Mouse (Mus musculus): ENCODE measurements around the gene Atp8a1. TPM values are rescaled to one million over a fixed set of nuclear protein-coding genes. Genes with fewer than 3 reads are reported as not detected.
A peak's percentile ranks its signal among the peaks of the same experiment; 100 is the strongest.
"Not testable (repeated sequence)": the region's sequence is repeated elsewhere in the genome, so short reads cannot be mapped to it uniquely, and the experiment has no call there.

The Atp8a1 gene
- polyA plus RNA-seq, 2 experiments from 2014 or later = 10.6 to 12.2 TPM

- ATAC-seq = peak; percentile 60
Observed at GRCm38 (mm10) chr5:67826278-67826677, 21.0 kb downstream of the Atp8a1 start.

GRCm38 (mm10) chr5:67824600-67824999 is 22.6 kb downstream of the Atp8a1 start:
- ATAC-seq = no peak

GRCm38 (mm10) chr5:67823771-67824170 is 23.5 kb downstream of the Atp8a1 start:
- no peak for ATAC-seq

- ATAC-seq = no peak
Observed at GRCm38 (mm10) chr5:67822619-67823018, 24.6 kb downstream of the Atp8a1 start.

- ATAC-seq = peak; percentile 18
Observed at GRCm38 (mm10) chr5:67821987-67822401, 25.2 kb downstream of the Atp8a1 start.

- peak; percentile 78 for ATAC-seq
Observed at GRCm38 (mm10) chr5:67821185-67821584, 26.0 kb downstream of the Atp8a1 start.

- ATAC-seq = no peak
Observed at GRCm38 (mm10) chr5:67819451-67819850, 27.8 kb downstream of the Atp8a1 start.

GRCm38 (mm10) chr5:67815572-67816325 is 31.5 kb downstream of the Atp8a1 start:
- ATAC-seq = no peak

GRCm38 (mm10) chr5:67815060-67815459 is 32.2 kb downstream of the Atp8a1 start:
- not testable (repeated sequence) for ATAC-seq

- ATAC-seq = no peak
Observed at GRCm38 (mm10) chr5:67814437-67814965, 32.7 kb downstream of the Atp8a1 start.

GRCm38 (mm10) chr5:67813334-67813733 is 33.9 kb downstream of the Atp8a1 start:
- no peak for ATAC-seq

GRCm38 (mm10) chr5:67802174-67803030 is 44.8 kb downstream of the Atp8a1 start:
- ATAC-seq = peak; percentile 79

GRCm38 (mm10) chr5:67800801-67801200 is 46.4 kb downstream of the Atp8a1 start:
- no peak for ATAC-seq

- ATAC-seq = no peak
Observed at GRCm38 (mm10) chr5:67799785-67800184, 47.4 kb downstream of the Atp8a1 start.

GRCm38 (mm10) chr5:67798348-67798747 is 48.9 kb downstream of the Atp8a1 start:
- ATAC-seq = no peak

- ATAC-seq = no peak
Observed at GRCm38 (mm10) chr5:67797006-67797958, 50.0 kb downstream of the Atp8a1 start.

GRCm38 (mm10) chr5:67794129-67794800 is 53.0 kb downstream of the Atp8a1 start:
- ATAC-seq = no peak

GRCm38 (mm10) chr5:67782775-67783174 is 64.5 kb downstream of the Atp8a1 start:
- ATAC-seq = no peak

- ATAC-seq = no peak
Observed at GRCm38 (mm10) chr5:67778026-67778425, 69.2 kb downstream of the Atp8a1 start.

- ATAC-seq = no peak
Observed at GRCm38 (mm10) chr5:67774186-67774585, 73.0 kb downstream of the Atp8a1 start.

GRCm38 (mm10) chr5:67768708-67769107 is 78.5 kb downstream of the Atp8a1 start:
- no peak for ATAC-seq

GRCm38 (mm10) chr5:67764798-67765197 is 82.4 kb downstream of the Atp8a1 start:
- peak; percentile 77 for ATAC-seq

All from CD4-positive, CD25-positive, alpha-beta regulatory T cell, adult 4 months (primary cell).